Mouse (Mus musculus): ENCODE measurements around the gene Yif1b. TPM values are rescaled to one million over a fixed set of nuclear protein-coding genes. Genes with fewer than 3 reads are reported as not detected.

Gene Yif1b
- polyA plus RNA-seq, 1 experiment from 2014 or later = 104 TPM

- no peaks in the 10 kb centered on the region for H3K36me3 ChIP-seq
- H3K27me3 ChIP-seq = peaks cover 19% of the 10 kb centered on the region
- peak overlapping the region; percentile 59; the same call in 1 of the 2 replicates for H3K27ac ChIP-seq
- H3K4me2 ChIP-seq = no peak overlapping the region
- WGBS = 27% methylated on average over 19 of the region's 19 CpGs
- H3K9ac ChIP-seq (replicated peaks) = peak overlapping the region; percentile 37; the same call in 1 of the 2 replicates
- H3K4me1 ChIP-seq (replicated peaks) = peaks cover 42% of the 10 kb centered on the region
- H3K9me3 ChIP-seq = no peaks in the 10 kb centered on the region
- no peak for ATAC-seq (ENCODE audit: insufficient number of reproducible peaks, insufficient read depth, low FRiP score, low TSS enrichment, low read depth)
- no peak overlapping the region for H3K4me3 ChIP-seq (replicated peaks)
These were observed 55.3 kb downstream of the Yif1b start for GRCm38 (mm10) chr7:29293131-29294065.

DNA sequence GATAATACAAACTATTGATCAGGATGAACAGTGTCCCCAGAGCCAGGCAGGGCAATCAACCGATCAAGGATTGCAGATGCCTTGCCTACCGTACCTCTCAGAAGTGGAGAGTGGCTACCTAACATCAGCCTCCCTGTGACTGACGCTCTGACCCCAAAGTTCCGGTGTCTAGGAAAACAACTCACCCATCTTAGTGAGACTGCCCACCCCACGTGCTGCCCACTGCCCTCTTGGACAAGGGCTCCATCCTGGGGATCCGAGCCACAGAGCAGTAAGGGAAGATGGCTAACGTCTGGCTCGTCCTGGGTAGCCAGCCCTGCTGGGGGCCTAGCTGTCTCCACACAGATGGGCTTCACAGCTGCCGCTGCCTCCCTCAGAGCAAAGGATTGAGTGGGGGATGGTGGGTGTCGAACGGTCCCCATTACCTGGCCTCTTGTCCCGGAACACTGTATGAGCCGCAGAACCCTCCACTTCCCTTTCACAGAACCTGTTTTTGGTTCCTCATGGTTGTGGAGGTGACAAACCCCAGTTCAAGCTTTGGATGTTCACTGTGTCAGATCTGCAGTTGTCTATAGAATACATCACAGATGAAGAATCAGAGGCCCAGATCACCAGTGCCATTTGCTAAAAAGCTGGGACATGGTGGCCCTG is 56.1 kb downstream of the Yif1b start:
- Histone ChIP-seq H3K4me3 (replicated peaks) (no peak overlapping the region), H3K4me2 (no peak overlapping the region), H3K4me1 (replicated peaks) (peaks cover 40% of the 10 kb centered on the region), H3K9ac (replicated peaks) (no peak overlapping the region), H3K36me3 (no peaks in the 10 kb centered on the region), H3K27me3 (peaks cover 17% of the 10 kb centered on the region), H3K27ac (no peak overlapping the region), H3K9me3 (no peaks in the 10 kb centered on the region)
- WGBS = 72% methylated on average over 13 of the region's 13 CpGs
- no peak for ATAC-seq (ENCODE audit: insufficient number of reproducible peaks, insufficient read depth, low FRiP score, low TSS enrichment, low read depth)

DNA sequence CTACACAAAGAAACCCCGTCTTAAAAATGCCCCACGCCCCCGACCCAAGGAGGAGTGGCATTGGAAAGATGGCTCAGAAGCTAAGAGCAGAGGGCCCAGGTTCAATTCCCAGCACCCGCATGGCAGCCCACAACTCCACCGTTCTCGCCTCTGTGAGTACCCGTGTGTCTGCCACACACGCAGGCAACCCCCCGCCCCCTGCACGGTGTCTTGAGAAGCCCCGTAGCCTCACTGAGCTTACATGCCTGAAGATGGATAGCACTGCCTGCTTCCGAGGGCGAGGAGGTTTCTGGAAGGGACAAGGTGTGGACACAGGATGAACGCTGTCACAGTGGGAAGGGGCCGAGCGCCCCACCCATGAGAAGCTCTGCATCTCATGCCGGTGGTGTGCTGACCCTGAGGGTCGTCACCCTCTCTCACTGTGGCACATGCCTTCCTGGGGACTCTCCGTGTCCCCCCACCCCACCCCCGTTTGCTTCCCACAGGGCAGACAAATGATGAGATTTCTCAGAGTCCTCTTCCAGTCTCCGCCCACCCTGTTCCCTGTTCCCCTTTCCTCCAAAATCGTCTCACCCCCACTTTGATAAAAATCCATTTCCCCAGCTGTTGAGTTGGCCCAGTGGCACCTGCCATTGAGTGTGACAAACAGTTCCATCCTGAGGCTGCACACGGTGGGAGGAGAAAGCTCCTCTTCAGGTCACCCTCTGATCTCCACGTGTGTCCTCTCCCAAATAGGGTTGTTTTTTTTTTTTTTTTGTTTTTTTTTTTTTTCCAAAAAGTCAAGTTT is 57.9 kb downstream of the Yif1b start:
- Histone ChIP-seq H3K27ac (no peak overlapping the region), H3K4me1 (replicated peaks) (peaks cover 28% of the 10 kb centered on the region)
- no peak for ATAC-seq (ENCODE audit: insufficient number of reproducible peaks, insufficient read depth, low FRiP score, low TSS enrichment, low read depth)

DNA sequence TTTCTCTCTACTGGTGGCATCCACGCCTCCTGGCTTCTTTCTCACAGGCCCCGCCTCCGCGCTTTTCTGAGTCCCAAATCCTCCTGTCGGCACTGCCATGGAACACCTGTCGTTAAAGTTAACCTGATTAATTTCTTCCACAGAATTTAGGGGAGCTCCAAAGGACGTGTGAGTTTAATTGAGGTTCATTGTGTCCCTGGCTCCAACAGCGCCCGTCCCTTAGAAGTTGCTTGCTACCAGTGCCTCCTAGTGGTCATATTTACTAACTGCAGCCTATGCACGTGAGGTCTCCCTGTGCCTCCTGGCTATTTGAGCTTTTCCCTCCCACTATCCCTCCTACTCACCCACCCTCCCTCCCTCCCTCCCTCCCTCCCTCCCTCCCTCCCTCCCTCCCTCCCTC is 58.9 kb downstream of the Yif1b start:
- 10% methylated on average over 10 of the region's 10 CpGs for WGBS
- Histone ChIP-seq H3K9ac (replicated peaks) (no peak overlapping the region), H3K27me3 (peaks cover 5% of the 10 kb centered on the region; the same call in 1 of the 2 replicates), H3K36me3 (no peaks in the 10 kb centered on the region), H3K27ac (no peak overlapping the region), H3K4me2 (no peak overlapping the region), H3K4me1 (replicated peaks) (peaks cover 20% of the 10 kb centered on the region), H3K4me3 (replicated peaks) (no peak overlapping the region), H3K9me3 (no peaks in the 10 kb centered on the region)
- ATAC-seq (ENCODE audit: insufficient number of reproducible peaks, insufficient read depth, low FRiP score, low TSS enrichment, low read depth) = no peak

More for the DNA sequence above, 57.9 kb downstream of the Yif1b start:
- Histone ChIP-seq H3K4me2 (no peak overlapping the region), H3K27me3 (peaks cover 8% of the 10 kb centered on the region), H3K36me3 (no peaks in the 10 kb centered on the region), H3K9me3 (no peaks in the 10 kb centered on the region), H3K4me3 (replicated peaks) (no peak overlapping the region), H3K9ac (replicated peaks) (no peak overlapping the region)
- WGBS = 79% methylated on average over 24 of the region's 24 CpGs

Other genes starting within 250 kb of the Yif1b start
- gene Ryr1, start 113.2 kb upstream of the Yif1b start, polyA plus RNA-seq (2016; fragmentation: Nextera tagmentation; extraction: Ambion mirVana) = 5.0 and 5.2 TPM in 2 replicates
- gene Rasgrp4, start 103.5 kb upstream of the Yif1b start, polyA plus RNA-seq (2016; fragmentation: Nextera tagmentation; extraction: Ambion mirVana) = 0.93 and 1.3 TPM in 2 replicates
- gene Fam98c, start 82.1 kb upstream of the Yif1b start, polyA plus RNA-seq (2016; fragmentation: Nextera tagmentation; extraction: Ambion mirVana) = 14.2 and 16.4 TPM in 2 replicates
- gene Ggn, start 68.1 kb upstream of the Yif1b start, polyA plus RNA-seq (2016; fragmentation: Nextera tagmentation; extraction: Ambion mirVana) = 0.60 and 1.1 TPM in 2 replicates
- gene Spred3, start 67.9 kb upstream of the Yif1b start, polyA plus RNA-seq (2016; fragmentation: Nextera tagmentation; extraction: Ambion mirVana) = 5.0 and 6.6 TPM in 2 replicates
- 292 and 305 TPM in 2 replicates for gene Psmd8, start 57.6 kb upstream of the Yif1b start, polyA plus RNA-seq (2016; fragmentation: Nextera tagmentation; extraction: Ambion mirVana)
- gene Catsperg1, start 24.3 kb upstream of the Yif1b start, polyA plus RNA-seq (2016; fragmentation: Nextera tagmentation; extraction: Ambion mirVana) = 0.56 and 0.69 TPM in 2 replicates
- 1.0 and 1.4 TPM in 2 replicates for gene Kcnk6, start 5.8 kb upstream of the Yif1b start, polyA plus RNA-seq (2016; fragmentation: Nextera tagmentation; extraction: Ambion mirVana)
- 2.5 and 2.7 TPM in 2 replicates for gene 2200002D01Rik, start 10.1 kb downstream of the Yif1b start, polyA plus RNA-seq (2016; fragmentation: Nextera tagmentation; extraction: Ambion mirVana)
- 106 and 107 TPM in 2 replicates for gene Spint2, start 43.6 kb downstream of the Yif1b start, polyA plus RNA-seq (2016; fragmentation: Nextera tagmentation; extraction: Ambion mirVana)
- gene Ppp1r14a, start 51.0 kb downstream of the Yif1b start, polyA plus RNA-seq (2016; fragmentation: Nextera tagmentation; extraction: Ambion mirVana) = 7.6 and 8.0 TPM in 2 replicates
- gene Dpf1, start 65.6 kb downstream of the Yif1b start, polyA plus RNA-seq (2016; fragmentation: Nextera tagmentation; extraction: Ambion mirVana) = 22.4 and 23.7 TPM in 2 replicates

Data from limb, embryonic 12.5 days (tissue).